Mouse (Mus musculus): ENCODE data around the gene Rhebl1.

Rhebl1 gene

GRCm38 (mm10) chr15:98849956-98850600 is 44.3 kb downstream of the Rhebl1 start:
- DNase-seq, result peak in 1 of 2 experiments; percentile 5

- DNase-seq, result peak in 1 of 2 experiments; percentile 4
Observed at GRCm38 (mm10) chr15:98849165-98849564, 45.2 kb downstream of the Rhebl1 start.

DNA sequence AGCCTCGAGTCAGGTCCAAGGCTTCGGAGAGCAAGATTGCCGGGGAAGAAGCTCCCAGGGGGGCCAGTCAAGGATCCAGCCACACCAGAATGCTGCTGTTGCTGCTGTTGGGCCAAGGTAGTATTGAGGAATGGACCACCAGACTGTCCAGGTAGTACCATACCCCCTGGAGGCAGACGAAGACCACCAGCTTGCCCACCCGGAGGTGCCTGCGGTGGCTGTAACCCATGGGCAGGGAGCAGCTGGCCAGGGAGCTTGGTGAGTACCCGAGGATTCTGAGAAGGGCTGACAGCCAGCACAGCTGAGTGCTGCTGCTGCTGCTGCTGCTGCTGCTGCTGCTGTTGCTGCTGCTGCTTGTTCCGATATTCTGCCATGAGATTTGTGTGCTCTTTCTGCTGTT is 48.2 kb downstream of the Rhebl1 start:
- DNase-seq, result peak in 1 of 2 experiments; percentile 16

DNA sequence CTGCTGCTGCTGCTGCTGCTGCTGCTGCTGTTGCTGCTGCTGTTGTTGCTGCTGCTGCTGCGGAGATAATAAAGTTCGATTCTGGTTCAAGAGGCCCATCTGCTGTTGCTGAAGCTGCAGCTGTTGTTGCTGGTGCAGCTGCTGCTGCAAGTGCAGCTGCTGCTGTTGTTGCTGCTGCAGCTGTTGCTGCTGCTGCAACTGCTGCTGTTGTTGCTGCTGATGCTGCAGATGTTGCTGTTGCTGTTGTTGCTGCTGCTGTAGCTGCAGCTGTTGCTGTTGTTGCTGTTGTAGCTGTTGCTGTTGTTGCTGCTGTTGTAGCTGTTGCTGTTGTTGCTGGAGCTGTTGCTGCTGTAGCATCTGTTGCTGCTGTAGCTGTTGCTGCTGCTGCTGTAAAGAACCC is 49.2 kb downstream of the Rhebl1 start:
- DNase-seq, result peak in 1 of 2 experiments; percentile 12

GRCm38 (mm10) chr15:98843595-98844223 is 50.6 kb downstream of the Rhebl1 start:
- DNase-seq, result peak in 1 of 2 experiments; percentile 23

DNA sequence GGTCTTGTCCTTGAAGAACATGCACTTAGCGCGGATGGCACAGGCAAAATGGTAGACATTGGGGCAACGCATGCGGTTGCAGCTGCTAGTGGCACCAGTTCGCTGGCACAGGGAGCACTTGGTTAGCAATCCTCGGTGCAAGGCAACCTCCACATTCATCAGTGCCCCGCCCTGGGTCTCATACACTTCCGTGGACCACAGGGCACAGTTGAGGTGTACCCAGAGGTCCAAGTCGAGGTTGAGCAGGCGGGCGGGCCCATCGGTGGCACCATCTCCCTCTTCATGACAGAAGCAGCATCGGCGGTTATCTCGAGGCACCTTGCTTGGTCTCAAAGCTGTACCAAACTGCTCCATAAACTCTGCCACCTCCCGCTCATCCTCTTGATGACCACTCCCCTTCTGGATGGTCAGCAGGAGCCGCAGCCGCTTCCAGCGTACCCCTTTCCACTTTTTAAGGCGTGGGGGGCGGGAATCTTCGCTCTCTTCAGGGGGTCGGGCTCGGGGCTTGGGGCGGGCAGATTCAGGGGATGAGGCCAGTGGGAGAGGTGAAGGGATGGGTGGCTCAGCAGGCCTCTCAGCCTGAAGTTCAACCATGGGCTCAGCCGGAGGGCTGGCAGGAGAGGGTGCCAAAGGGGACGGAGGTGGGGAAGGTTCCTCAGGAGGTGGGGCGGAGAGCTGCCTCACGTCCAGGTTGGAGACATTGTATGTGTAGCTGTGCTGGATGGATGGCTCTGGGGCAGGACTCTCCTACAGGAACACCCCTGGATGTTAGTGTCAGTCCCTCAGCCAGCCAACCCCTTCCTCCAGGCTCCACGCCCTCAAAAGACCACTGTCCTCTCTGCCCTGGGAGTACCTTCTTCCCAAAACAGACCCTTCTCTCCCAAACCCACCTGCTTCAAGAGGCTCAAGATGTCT is 54.4 kb downstream of the Rhebl1 start:
- DNase-seq, result no peak

DNA sequence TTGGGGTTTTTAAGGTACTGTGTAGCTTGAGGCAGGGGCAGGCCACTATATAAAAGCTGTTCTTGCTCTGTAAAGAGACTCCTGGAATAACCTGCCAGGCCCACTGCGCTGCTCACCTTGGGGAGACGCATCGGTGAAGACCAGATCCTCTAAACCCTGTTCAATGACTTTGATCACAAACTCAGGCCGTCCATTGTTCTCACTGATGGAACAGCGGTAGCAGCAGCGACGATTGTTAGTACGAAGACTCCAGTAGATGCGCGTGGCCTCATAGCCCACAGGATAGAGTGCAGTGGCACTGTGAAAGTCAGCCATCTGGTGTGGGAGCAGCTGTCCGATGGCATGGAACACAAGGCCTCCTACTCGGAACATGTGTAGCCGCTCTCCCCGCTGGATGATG is 55.2 kb downstream of the Rhebl1 start:
- DNase-seq, result no peak

GRCm38 (mm10) chr15:98837743-98838103 is 56.6 kb downstream of the Rhebl1 start:
- no peak for DNase-seq

- no peak for DNase-seq
Observed at GRCm38 (mm10) chr15:98837006-98837742, 57.2 kb downstream of the Rhebl1 start.

- no peak for DNase-seq
Observed at GRCm38 (mm10) chr15:98835291-98835690, 59.0 kb downstream of the Rhebl1 start.

DNA sequence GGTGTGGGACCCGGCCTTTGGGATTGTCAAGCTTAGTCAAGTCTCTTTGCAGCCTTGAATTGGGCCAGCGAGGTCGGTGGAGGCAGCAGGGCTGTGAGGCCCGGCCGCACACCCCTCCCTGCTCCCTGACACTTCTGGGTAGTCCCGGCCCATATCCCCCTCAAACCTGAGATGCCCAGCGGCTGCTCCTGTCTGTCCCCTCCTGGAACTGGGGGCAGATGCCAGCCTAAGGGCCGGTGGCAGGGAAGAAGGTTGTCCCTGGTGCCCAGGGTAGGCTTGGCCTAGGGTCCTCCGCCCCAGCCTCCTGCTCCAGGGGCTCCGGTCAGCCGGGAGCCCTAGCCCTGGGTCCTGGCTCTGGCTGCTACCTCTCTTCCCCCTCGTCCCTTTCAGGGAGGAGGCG is 60.3 kb downstream of the Rhebl1 start:
- DNase-seq, result no peak

GRCm38 (mm10) chr15:98833281-98833680 is 61.1 kb downstream of the Rhebl1 start:
- DNase-seq, result no peak

DNA sequence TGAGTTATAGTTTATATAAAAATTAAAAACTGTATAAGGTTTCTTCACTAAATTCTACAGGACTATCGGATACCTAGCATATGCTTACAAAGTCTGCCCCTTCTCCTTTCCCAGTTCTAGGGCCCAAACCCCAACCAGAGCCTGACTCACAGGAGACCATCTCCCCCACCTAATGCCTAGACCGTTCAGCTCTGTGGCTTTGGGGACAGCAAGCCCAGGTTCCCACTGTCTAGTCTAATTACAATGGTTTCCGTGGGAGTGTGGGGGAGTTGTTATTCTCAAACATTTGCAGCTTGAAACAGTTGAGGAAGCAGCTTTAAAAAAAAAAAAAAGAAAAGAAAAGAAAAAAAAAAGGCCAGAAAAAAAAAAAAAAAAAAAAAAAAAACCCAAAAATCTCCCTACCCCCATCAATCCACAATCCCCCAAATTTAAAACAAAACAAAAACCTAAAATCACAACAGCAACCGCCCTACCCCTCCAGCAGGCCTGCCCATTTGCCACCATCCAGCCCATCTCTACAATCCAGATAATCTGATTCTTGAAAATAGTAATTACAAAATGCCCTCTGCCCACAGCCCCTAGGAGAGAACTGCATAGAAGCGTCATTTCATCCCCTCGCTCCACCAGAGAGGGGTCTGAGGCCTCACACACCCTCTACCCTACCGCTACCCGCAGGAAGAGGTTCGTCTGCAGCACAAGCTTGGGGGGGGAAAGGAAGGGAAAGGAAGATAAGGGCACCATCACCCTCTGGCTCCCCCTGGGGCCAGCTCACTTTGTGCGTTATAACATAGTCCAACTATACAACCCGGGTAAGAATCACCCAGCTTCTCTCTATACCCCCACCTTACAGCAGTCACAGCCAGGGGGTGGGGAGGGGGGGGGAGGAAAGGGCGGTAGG is 61.9 kb downstream of the Rhebl1 start:
- DNase-seq, result peak in 1 of 2 experiments; percentile 49

GRCm38 (mm10) chr15:98831684-98832035 is 62.7 kb downstream of the Rhebl1 start:
- no peak for DNase-seq

DNA sequence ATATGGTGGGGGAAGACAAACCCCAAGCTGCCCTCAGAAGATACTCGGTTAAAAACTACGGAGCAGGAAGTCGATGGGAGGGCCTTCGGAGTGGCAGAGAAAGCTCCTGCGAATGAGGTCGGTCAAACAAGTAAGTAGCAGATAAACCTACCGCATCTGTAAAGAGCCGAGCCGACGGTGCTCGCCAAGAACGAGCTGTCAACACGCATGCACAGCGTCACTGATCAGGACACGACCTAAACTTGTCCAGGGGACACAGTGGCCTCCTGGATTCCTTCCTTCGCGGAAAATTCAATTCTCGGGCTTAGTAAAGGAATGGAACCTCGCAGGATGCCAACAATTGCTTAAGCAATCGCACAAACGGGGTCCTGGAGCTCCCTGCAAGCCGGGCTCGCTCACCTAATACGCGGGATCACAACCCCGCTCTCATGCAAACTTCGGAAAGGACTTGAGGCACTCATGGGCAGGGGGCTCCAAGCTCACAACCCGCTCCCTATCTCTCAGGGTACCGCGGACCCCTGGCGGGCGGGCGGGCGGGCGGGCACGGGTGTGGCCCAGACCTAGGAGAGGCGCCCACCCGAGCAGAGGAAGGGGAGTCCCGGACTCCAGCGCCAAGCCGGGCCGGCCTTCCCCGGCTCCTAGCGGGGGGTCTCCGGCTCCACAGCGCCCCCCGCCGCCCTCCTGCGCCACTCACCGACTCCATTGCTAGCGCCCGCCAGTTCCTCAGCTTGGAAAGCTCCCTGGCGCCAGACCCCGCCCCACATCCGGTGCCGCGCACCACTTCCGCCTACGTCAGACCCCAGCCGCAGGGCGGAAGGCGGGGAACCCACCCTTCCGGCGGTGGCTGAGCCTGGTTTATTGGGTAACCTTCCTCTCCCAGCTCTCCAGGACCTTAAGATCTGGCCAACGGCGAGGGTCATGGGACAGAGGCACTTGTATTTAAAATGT is 63.3 kb downstream of the Rhebl1 start, which contains the start of gene Prkag1:
Gene Prkag1, minus strand, starts transcription at position 786 of the 948 bp plus-strand sequence.
- DNase-seq, result peak; percentile 98 to 99

Data from lung, postnatal 4 days (tissue).